Mouse (Mus musculus): ENCODE results near the gene Ninj2.

DNA sequence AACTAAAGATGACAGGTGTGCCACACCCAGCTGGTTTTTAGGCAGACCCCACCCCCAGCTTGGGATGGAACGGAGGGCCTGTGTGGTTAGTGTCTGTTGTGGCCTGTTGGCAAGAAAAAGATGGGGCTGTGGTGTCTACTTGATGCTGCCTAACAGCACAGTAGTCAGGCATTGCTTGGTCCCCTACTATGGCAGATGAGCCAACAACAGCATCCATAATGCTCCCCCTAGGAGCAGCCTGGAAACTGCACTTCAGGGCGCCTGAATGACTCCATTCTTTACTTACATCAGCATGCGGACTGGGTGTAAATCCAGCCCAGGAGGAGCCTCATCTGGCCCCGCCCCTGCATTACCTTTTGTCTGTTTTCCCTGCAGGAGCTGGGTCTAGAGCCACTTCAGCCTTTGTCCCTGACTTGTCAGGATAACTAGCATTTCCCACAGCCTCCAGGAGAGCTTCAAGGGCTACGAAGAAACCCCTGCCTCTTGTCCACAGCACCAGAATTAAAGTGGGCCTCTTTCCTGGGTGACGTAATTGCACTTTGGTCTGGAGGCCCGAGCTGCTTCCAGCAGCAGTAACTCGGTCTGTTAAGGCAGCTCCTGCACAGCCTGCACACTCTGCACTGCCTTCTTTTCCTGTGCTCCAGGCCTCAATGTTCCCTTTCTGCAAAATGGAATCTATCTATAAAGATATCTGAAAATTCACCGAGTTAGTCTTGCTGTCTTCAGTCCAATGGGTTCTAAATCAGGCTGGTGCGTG lies 106.7 kb downstream of the Ninj2 start:
- peak; percentile 28 for TF ChIP-seq CTCF (conservative IDR thresholded peaks at IDR 0.05; ENCODE audit: low read length)
- no peak for TF ChIP-seq NANOG (IDR thresholded peaks at IDR 0.05; ENCODE audit: borderline replicate concordance, low read length)
- no peak for TF ChIP-seq POU5F1 (IDR thresholded peaks at IDR 0.05; ENCODE audit: borderline replicate concordance, low read length)

Data from E14TG2a.4 (cell line).